Mouse (Mus musculus): Measurements from ENCODE around the gene Tmprss5.

The Tmprss5 gene

GRCm38 (mm10) chr9:49081107-49081506 is at the start of gene Tmprss5:
Tmprss5 (plus strand) TSS chr9:49081260.
- no peak for DNase-seq (ENCODE audit: low spot score)

GRCm38 (mm10) chr9:49034764-49035163 is 46.3 kb upstream of the Tmprss5 start:
- no peak for DNase-seq (ENCODE audit: low spot score)

DNA sequence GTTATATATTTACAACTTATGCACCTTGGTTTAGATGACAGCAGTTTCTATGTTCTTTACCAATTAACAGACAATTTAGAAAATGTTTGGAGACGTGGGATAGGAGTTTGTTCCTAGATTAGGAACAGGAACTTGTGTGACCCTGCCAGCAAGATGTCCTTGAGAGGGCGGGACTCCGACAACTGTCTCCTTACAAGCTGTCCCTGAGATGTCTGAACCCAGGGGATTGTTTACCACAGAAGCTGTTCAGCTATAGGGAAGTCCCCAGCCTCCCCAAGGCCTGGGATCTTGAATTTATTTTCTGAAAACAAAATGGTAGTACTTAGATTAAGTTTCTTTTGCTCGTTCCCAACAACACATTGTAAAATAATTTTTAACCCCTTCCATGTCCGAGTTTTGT is 30.2 kb upstream of the Tmprss5 start:
- no peak for DNase-seq (ENCODE audit: low spot score)

DNA sequence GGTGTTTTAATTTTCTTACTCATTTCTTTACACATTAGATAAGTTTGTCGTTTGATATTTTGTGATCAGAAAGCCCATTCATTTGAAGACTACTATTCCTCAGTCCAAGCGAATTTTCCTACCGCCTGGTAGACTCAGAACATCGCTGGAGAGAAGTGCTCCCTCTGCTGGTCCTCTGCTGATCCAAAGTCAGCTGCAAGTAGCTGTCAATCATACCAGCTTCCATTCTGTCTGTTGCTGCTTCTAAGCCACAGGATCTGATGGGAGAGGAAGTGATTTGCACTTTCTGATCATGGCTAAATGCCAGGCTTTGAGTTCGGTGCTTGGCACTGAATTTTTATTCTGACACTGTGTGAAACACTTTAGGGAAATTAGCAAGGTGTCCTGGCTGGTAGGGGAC is 29.7 kb upstream of the Tmprss5 start:
- DNase-seq (ENCODE audit: low spot score), result peak; percentile 50

DNA sequence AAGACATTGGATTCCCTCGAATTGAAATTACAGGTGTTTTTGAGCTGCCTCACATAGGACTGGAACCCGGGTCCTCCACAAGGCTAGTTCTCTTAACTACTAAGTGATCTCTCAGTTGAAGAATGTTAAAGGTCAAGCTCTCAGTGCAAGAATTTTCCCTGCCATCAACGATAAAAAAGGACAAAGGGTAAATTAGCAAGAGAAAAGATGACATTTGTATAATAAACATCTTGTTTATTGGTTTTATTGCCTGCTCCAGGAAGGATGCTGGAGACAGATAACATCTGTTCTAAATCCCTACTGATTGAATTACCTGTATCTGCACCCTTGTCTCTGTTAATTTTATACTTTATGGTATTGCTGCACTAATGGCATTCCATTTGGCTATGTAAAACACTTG is 27.0 kb upstream of the Tmprss5 start:
- no peak for DNase-seq (ENCODE audit: low spot score)

DNA sequence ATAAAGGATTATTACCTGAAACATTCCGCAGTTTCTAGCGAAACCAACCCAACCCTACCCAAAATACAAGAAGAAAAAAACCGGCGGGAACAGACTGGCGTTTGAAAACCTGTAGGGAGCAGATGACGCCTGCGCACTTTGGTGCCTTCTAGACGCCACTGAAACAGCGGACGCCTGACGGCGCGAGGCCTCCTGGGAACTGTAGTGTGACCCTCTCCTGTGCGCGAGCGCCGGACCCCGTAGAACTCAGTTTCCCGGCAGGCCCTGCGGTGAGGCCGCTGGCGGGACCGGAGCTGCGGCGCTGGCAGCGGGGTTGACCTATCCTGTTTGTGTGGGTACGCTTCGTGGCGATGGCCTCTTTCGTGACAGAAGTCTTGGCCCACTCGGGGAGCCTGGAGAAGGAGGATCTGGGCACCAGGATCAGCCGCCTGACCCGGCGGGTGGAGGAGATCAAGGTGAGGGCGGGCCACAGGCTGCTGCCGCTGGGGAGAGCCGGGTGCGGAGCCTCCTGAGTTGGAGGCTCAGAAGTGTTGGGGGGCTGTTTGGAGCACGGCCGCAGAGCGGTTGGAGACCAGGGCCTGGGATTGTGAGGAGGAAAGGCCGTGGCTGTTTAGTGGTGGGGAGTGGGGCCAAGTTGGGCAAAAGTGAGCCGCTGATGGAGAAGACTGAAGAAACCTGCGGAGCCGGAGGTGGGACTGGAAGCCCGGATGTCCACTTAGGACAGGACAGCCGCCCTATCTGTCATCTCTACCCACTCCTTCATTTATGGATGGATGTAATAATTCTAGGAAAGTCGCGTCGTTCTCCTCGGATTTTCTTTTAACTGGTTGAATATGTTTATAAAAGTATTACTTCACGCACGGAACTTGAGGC is 25.5 kb upstream of the Tmprss5 start, which contains the start of gene Zw10:
Zw10 (plus strand) TSS at position 281 of the 873 bp plus-strand sequence.
- DNase-seq (ENCODE audit: low spot score), result peak; percentile 82

DNA sequence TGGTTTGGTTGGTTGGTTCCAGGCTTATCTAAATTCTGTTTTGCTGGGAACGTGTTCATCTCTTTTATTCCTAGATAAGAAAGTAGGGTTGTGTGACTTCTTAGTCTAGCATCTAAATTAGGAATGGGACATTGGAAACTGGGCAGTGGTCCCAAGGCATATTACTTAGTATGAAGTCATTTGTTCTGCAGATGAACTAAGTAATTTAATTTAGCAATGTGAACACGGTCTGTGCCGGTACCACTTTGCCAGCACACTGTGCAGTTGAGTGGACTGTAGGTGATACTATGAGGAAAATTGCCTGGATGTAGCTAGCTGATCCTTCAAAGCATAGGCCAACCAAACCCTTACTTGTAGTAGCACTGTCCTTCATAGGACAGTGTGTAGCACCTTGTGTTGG is 4.2 kb upstream of the Tmprss5 start:
- no peak for DNase-seq (ENCODE audit: low spot score)

GRCm38 (mm10) chr9:49081561-49081960 is 501 bp downstream of the Tmprss5 start:
- DNase-seq (ENCODE audit: low spot score), result peak; percentile 54

DNA sequence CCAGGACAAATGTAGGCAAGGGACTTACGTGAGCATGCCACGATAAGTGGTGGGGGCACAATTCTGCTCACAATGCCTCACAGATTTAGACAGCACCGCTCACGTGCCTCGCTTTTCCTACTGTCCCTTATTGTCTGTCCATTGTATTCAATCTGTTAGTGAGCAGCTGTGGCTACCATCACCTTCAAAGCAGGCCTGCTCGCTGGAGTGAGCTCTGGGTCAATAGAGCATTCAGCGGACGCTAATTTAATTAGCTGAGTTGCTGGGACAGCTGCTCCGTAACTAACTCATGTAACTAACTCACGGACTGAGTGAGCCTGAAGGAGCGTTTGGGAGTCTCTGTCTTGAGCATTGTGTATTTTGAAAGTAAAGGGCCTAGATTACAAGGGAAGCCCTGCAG is 6.3 kb downstream of the Tmprss5 start:
- no peak for DNase-seq (ENCODE audit: low spot score)

DNA sequence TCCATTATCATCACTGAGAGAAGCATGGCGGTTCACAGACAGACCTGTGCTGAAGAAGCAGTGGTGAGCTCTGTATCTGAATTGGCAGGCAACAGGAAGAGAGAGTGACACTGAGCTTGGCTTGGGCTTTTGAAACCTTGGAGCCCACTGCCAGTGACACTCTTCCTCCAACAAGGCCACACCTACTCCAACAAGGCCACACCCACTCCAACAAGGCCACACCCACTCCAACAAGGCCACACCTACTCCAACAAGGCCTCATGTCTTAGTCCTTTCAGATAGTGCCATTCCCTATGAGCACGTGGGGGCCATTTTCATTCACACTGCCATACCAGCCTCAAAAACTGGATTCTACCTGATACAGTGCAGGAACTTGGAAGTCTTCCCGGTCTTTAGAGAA is 17.8 kb downstream of the Tmprss5 start:
- DNase-seq (ENCODE audit: low spot score), result no peak

DNA sequence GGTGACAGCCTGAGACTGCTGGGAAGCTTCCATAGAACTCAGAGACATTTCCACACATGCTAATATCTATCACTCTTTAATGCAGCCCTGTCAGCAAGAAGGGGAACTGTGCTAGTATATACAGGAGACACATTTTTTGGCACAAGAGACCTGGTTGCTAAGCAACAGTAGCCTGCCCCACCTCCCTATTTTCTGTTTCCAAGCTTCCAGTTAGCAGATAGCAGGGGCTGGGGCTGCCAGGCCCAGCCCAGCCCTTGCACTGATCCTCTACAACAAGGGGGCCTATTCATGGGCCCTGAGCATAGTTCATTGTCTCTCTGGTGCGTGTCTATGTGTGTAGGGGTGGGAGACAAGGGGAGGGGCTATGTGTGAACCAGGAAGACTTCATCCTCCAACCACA is 21.3 kb downstream of the Tmprss5 start:
- no peak for DNase-seq (ENCODE audit: low spot score)

DNA sequence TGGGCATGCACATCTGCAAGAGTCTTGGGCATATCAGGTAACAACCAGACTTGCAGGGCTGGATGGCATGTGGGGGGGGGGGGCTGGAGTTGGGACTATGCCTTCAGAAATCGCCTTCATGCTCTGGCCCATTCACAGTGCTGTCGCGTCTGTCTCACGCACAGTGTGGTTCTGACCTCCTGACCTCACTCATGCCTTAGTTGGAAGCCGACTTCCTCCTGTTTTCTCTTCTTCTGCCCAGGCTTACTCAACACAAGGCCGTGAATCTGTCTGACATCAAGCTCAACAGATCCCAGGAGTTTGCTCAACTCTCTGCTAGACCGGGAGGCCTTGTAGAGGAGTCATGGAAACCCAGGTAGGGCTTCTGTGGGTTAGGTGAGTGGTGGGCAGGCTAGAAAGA is 28.0 kb downstream of the Tmprss5 start:
- no peak for DNase-seq (ENCODE audit: low spot score)

DNA sequence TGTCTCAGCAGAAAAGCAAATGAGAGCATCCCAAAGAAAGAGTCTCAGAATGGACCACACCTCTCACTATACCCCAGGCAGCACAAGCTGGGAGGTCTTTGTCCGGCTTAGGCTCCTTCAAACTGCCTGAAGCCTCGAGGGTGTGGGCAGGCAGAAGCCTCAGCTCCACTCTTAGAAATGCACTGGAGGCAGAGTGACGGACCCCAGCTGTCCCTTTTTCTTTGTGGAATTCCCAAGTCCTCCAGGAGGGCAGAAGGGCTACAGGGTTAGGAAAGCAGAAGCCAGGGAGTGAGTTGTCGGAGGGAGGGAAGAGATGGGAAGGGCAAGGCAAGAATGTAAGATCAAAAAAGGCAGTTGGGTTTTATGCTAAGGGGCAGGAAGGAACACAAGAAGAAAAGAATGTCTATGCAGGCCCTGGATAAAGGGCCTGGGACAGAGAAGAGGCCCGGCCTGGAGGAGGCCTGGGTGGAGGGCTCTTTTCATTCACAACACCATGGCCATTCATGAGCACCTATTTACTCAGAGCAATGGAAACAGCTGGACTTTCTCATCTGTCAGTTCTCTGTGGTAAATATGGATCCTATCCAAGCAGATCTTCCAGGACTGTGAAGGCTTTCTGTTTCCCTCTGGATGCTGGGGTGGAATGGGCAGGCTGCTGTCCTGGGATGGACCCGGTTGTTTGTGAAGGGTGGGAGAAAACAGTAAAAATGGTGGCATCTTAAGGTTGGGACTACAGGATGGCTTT is 29.6 kb downstream of the Tmprss5 start:
- no peak for DNase-seq (ENCODE audit: low spot score)

DNA sequence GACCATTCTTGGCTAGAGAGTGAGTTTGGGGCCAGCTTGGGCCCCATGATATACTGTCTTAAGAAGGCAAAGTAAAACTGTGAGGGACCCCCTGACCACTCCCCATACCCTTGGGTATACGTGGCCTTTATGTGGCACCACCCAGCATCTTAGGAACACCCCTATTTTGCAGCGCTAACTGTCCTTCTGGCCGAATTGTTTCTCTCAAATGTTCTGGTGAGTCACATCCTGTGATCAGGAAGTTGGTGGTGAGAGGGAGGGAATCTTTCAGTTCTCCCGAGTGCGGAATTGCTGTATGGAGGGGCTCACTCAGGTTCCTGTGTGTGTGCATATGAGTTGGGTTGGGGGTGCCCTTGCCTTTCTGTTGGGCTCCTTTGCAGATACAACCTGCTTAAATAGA is 30.2 kb downstream of the Tmprss5 start:
- DNase-seq (ENCODE audit: low spot score), result no peak

- no peak for DNase-seq (ENCODE audit: low spot score)
These were observed 37.3 kb downstream of the Tmprss5 start for GRCm38 (mm10) chr9:49118271-49118825.

DNA sequence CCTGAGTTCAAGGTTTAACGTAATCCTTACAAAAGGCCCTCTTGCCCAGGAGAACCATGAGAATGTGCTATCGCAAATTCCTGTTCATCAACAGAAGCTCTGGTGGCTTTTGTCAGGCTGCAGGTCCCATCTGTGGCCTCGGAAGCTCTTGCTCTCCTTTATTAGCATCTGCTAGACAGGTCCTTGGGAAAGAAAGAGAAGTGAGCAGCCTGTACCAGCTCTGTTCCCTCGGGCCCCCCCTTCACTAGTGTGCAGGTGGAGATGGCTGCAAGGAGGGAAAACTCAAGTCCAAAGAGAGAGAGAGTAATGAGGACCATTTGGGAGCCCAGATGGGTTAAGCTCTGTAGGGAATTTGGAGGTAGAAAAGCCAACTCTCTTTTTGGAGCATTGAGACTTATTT is 38.7 kb downstream of the Tmprss5 start:
- no peak for DNase-seq (ENCODE audit: low spot score)

- no peak for DNase-seq (ENCODE audit: low spot score)
These were observed 44.6 kb downstream of the Tmprss5 start for GRCm38 (mm10) chr9:49125706-49126105.

DNA sequence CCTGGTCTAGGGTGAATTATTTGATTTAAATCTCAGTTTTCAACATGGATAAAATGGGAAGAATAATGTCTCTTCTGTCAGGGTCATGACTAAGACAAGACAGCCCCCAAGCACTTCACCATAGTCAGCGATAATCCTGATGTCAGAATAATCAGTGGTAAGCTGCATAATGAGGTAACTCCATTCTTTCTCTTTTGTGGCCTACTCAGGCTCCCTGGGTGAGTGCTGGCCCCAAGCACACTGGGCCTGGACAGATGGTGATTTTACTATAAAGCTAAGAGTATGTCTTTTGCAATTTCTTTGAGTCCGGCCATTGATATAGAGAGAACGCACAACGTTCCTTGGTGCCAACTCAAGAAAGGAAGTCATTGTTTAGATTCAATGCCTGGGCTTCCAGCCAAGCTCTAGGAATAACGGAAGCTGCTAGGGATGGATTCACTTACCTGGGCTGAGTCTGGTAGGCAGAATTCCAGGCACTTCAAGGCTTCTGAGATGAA is 49.5 kb downstream of the Tmprss5 start:
- DNase-seq (ENCODE audit: low spot score), result no peak

- DNase-seq (ENCODE audit: low spot score), result no peak
These were observed 62.8 kb downstream of the Tmprss5 start for GRCm38 (mm10) chr9:49143841-49144240.

DNA sequence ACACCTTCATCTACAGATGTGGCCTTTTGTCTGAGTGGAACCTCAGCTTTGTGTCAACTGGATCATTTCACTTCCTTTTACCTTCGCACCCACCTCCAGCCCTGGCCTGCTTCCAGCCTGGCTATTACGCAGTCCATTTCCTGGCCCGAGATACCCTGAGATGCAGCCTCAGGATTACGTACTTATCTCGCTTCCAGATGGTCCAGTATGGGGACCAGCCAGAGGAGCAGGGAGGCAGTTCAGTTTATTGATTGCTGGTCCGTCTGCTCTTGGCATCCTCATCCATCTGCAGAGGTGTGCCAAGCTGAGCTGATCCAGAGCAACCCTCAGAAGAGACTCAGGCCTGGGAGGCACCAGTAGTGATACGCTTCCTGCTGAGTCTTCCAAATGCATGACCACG is 64.7 kb downstream of the Tmprss5 start:
- DNase-seq (ENCODE audit: low spot score), result no peak

GRCm38 (mm10) chr9:49147031-49147430 is 66.0 kb downstream of the Tmprss5 start:
- no peak for DNase-seq (ENCODE audit: low spot score)
